Mouse (Mus musculus): ENCODE measurements around the gene Dnmbp. TPM values are rescaled to one million over a fixed set of nuclear protein-coding genes. Genes with fewer than 3 reads are reported as not detected.

Dnmbp gene
- polyA plus RNA-seq, 2 experiments, result 1.3 to 2.2 TPM

DNA sequence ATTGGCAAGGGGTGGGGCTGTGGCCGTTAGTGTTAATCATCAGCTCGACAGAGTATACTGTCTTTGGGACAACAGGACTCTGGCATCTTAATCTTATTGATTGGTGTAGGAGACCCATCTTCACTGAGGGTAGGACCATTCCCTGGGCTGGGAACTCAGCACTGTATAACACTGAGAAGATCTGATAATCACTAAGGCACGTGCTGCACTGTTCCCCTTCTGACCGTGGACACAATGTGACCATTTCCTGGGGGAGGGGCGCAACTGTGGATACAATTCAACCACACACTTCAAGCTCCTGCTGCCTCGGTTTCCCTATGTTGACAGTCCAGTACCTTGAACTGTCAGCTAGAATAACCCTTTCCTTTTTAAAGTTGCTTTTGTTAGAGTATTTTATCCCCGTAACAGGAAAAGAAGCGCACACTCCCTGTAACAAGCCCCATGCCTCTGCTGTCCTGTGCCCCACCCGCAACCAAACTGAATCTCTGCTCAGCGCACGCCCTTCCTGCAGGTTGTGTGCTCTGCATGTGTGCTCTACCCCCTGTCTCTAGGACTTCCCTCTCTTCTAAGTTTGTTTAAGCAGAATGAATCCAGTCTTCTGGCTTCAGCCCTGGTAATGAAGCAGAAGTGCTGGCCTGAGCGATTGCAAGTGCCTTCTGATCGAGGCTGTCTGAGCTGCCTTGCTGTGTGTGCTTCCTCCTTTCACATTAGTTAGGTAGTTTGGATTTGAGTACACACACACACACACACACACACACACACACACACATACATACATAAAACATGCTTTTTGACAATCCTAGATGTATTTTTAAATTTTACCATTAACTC, 55.1 kb downstream of the Dnmbp start:
- H3K9ac ChIP-seq (replicated peaks), result no peak overlapping the region
- peaks cover 0 to 9% of the 10 kb centered on the region in 2 experiments; a peak in 1 of 4 replicates for H3K4me1 ChIP-seq (replicated peaks; ENCODE audit: control insufficient read depth in 2 of 2, insufficient read depth in 2 of 2, low read length in 1 of 2)
- TF ChIP-seq EP300 (IDR thresholded peaks at IDR 0.05; ENCODE audit: low read depth) (no peak), CTCF (IDR thresholded peaks at IDR 0.05; ENCODE audit: low read depth) (no peak)
- no peak for ATAC-seq (ENCODE audit: insufficient read depth)
- H3K9me3 ChIP-seq (ENCODE audit: control insufficient read depth, low read length), result no peaks in the 10 kb centered on the region
- 20% methylated on average over 13 of the region's 13 CpGs for WGBS (ENCODE audit: insufficient replicate concordance)
- no peak overlapping the region for H3K4me2 ChIP-seq (ENCODE audit: low read depth)
- H3K4me3 ChIP-seq (ENCODE audit: insufficient read depth in 1 of 2, low read depth in 2 of 2, low read length in 2 of 2), result no peak overlapping the region
- no peaks in the 10 kb centered on the region for H3K36me3 ChIP-seq (replicated peaks; ENCODE audit: control insufficient read depth, insufficient read depth, low read depth)
- DNase-seq (ENCODE audit: low read depth in 3 of 3, low spot score in 3 of 3), result no peak
- H3K27me3 ChIP-seq (ENCODE audit: control insufficient read depth, insufficient read depth, low read length), result no peaks in the 10 kb centered on the region
- H3K27ac ChIP-seq, result no peak overlapping the region

DNA sequence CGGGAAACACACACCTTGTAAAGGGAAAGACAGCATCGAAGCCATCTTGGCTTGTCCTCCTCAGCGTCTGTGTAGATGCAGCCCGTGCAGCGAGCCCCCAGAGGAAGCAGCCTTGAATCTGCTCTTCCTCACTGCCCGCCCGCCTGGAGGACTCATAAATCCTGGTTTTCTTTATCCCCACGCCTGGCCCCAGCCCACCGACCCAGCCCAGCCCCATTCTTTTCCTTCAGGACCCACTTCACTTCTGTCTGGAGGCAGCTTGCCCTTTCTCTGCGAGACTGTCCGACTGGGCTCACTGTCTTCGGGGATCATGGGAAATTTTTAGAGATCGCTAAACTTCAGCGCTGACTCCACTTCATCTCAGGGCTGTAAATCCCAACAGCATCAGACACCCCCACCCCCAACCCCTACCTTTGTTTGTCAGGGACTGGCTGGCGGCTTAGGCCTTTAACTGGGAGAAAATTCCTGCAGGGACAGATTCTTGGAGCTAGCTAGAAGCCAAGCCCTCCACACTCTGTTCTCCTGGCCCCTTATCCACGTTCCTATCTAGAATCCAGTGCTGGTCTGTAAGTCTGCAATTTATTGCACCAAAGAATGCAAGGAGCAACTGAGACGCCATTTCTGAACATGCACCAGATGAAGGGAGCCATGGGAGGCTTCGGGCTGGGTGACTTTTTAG, 57.0 kb downstream of the Dnmbp start:
- no peak overlapping the region for H3K27ac ChIP-seq
- peaks cover 0 to 7% of the 10 kb centered on the region in 2 experiments; a peak in 1 of 4 replicates for H3K4me1 ChIP-seq (replicated peaks; ENCODE audit: control insufficient read depth in 2 of 2, insufficient read depth in 2 of 2, low read length in 1 of 2)
- peaks cover 10% of the 10 kb centered on the region for H3K27me3 ChIP-seq (ENCODE audit: control insufficient read depth, insufficient read depth, low read length)
- H3K9ac ChIP-seq (replicated peaks), result no peak overlapping the region
- H3K4me3 ChIP-seq (ENCODE audit: insufficient read depth in 1 of 2, low read depth in 2 of 2, low read length in 2 of 2), result no peak overlapping the region
- H3K9me3 ChIP-seq (ENCODE audit: control insufficient read depth, low read length), result no peaks in the 10 kb centered on the region
- H3K4me2 ChIP-seq (ENCODE audit: low read depth), result no peak overlapping the region
- no peak for DNase-seq (ENCODE audit: low read depth in 3 of 3, low spot score in 3 of 3)
- ATAC-seq (ENCODE audit: insufficient read depth), result no peak
- TF ChIP-seq EP300 (IDR thresholded peaks at IDR 0.05; ENCODE audit: low read depth), result no peak
- TF ChIP-seq CTCF (IDR thresholded peaks at IDR 0.05; ENCODE audit: low read depth), result no peak
- 40% methylated on average over 18 of the region's 18 CpGs for WGBS (ENCODE audit: insufficient replicate concordance)
- H3K36me3 ChIP-seq (replicated peaks; ENCODE audit: control insufficient read depth, insufficient read depth, low read depth), result no peaks in the 10 kb centered on the region

DNA sequence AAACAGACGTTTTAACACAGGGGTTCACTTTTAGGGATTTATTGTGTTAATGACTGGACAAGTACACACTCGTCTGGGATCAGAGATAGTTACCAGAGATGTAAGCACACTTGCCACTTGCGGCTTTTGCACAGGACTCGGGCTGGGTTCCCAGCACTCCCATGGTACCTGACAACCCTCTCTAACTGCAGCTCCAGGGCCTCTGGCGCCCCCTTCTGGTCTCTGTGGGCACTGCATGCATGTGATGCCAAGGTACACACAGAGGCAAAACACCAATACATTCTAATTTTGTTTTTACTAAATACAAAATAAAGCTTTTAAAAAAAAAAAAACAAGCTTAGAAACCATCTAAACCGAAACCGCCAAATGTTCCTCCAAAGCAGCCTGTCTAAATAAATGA, 58.4 kb downstream of the Dnmbp start:
- H3K27ac ChIP-seq, result no peak overlapping the region
- no peak for ATAC-seq (ENCODE audit: insufficient read depth)
- peaks cover 0 to 6% of the 10 kb centered on the region in 2 experiments; a peak in 1 of 4 replicates for H3K4me1 ChIP-seq (replicated peaks; ENCODE audit: control insufficient read depth in 2 of 2, insufficient read depth in 2 of 2, low read length in 1 of 2)
- H3K4me3 ChIP-seq (ENCODE audit: insufficient read depth in 1 of 2, low read depth in 2 of 2, low read length in 2 of 2), result no peak overlapping the region
- 70% methylated on average over 7 of the region's 7 CpGs for WGBS (ENCODE audit: insufficient replicate concordance)
- H3K36me3 ChIP-seq (replicated peaks; ENCODE audit: control insufficient read depth, insufficient read depth, low read depth), result no peaks in the 10 kb centered on the region
- DNase-seq (ENCODE audit: low read depth in 3 of 3, low spot score in 3 of 3), result no peak
- H3K9ac ChIP-seq (replicated peaks), result no peak overlapping the region
- H3K27me3 ChIP-seq (ENCODE audit: control insufficient read depth, insufficient read depth, low read length), result peaks cover 10% of the 10 kb centered on the region
- no peak overlapping the region for H3K4me2 ChIP-seq (ENCODE audit: low read depth)
- TF ChIP-seq EP300 (IDR thresholded peaks at IDR 0.05; ENCODE audit: low read depth) (no peak), CTCF (IDR thresholded peaks at IDR 0.05; ENCODE audit: low read depth) (peak; percentile 64)
- H3K9me3 ChIP-seq (ENCODE audit: control insufficient read depth, low read length), result no peaks in the 10 kb centered on the region

DNA sequence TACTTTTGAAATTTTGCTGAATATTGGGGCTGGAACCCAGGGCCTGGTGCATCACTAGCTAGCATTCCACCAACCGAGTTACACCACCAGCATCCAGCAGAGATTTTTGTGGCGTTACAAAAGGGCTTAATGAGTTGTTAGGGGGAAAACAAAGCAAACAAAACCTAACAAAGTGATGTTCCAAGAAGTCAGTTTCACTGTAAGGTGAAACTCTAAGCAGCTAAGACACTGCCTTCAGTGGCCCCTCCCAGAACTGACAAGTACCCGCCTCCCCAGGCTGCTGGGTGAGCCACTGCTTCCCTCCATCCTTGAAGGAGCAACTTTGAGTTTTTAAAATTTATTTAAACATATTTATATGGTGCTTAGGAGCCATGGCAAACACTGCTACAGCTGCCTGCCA, 59.6 kb downstream of the Dnmbp start:
- no peak overlapping the region for H3K27ac ChIP-seq
- 37% methylated on average over 3 of the region's 3 CpGs for WGBS (ENCODE audit: insufficient replicate concordance)
- DNase-seq (ENCODE audit: low read depth in 3 of 3, low spot score in 3 of 3), result no peak
- H3K9ac ChIP-seq (replicated peaks), result no peak overlapping the region
- no peak for ATAC-seq (ENCODE audit: insufficient read depth)
- H3K4me3 ChIP-seq (ENCODE audit: insufficient read depth in 1 of 2, low read depth in 2 of 2, low read length in 2 of 2), result no peak overlapping the region
- peaks cover 10% of the 10 kb centered on the region for H3K27me3 ChIP-seq (ENCODE audit: control insufficient read depth, insufficient read depth, low read length)
- TF ChIP-seq CTCF (IDR thresholded peaks at IDR 0.05; ENCODE audit: low read depth) (no peak), EP300 (IDR thresholded peaks at IDR 0.05; ENCODE audit: low read depth) (no peak)
- peaks cover 0 to 5% of the 10 kb centered on the region in 2 experiments; a peak in 1 of 4 replicates for H3K4me1 ChIP-seq (replicated peaks; ENCODE audit: control insufficient read depth in 2 of 2, insufficient read depth in 2 of 2, low read length in 1 of 2)
- H3K4me2 ChIP-seq (ENCODE audit: low read depth), result no peak overlapping the region
- H3K9me3 ChIP-seq (ENCODE audit: control insufficient read depth, low read length), result no peaks in the 10 kb centered on the region
- H3K36me3 ChIP-seq (replicated peaks; ENCODE audit: control insufficient read depth, insufficient read depth, low read depth), result no peaks in the 10 kb centered on the region

Data from liver, embryonic 14.5 days (tissue).